Mouse (Mus musculus) frontal cortex, postnatal 14 days (tissue): ENCODE measurements around the gene Lysmd1.
"Not testable (repeated sequence)": the region's sequence is repeated elsewhere in the genome, so short reads cannot be mapped to it uniquely, and the experiment has no call there.

Experiments used
- DNase-seq, 2 experiments: peaks; one replicate each; pipeline ENCODE4 v3.0.0; 2022; ENCODE audit warnings: low spot score in 2 of 2

Gene Lysmd1

DNA sequence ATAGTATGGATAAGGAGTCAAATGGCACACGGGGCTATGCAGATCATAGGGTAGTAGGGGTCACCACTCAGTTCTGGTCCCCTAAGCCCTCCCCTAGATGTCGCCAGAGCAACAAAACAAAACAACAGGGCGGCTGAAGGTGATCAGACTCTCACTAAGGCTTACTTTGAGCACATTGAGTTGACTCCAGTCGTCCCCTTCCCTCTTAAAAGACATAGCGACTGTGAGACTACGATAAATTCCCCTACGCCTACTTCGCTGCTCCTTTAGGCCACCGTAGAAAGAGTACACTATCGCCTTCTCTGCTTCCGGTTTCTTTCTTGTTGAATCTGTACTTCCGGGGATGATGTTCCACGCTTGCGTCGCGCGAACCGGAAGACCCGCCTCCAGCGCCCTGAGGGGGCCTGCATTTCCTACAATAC, at the start of gene Lysmd1, which contains the start of gene Scnm1:
Lysmd1 (plus strand) TSS at position 409 of the 422 bp plus-strand sequence.
Scnm1 (minus strand) TSS at position 332 of the 422 bp plus-strand sequence.
- DNase-seq, result peak; percentile 83 to 91

DNA sequence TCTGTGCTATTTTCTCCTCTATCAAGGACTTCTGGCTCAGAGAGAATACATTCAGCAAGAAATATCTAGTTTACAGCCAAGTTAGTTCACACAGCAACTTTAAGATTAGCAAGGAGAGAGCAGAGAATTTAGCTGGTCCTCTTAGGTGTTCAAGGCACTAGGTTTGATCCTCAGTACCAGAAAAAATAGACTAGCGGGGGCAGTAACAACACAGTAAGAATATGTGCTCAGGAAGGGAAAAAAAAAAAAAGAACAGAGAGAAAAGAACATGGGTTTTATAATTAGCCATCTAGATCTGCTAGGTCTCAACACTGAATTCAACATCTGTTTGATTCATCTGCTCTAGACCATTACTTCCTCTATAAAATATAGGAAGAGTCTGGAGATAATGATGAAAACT, 45.8 kb upstream of the Lysmd1 start:
- DNase-seq, result no peak

- no peak for DNase-seq
These were observed 33.0 kb upstream of the Lysmd1 start for GRCm38 (mm10) chr3:95100854-95101253.

DNA sequence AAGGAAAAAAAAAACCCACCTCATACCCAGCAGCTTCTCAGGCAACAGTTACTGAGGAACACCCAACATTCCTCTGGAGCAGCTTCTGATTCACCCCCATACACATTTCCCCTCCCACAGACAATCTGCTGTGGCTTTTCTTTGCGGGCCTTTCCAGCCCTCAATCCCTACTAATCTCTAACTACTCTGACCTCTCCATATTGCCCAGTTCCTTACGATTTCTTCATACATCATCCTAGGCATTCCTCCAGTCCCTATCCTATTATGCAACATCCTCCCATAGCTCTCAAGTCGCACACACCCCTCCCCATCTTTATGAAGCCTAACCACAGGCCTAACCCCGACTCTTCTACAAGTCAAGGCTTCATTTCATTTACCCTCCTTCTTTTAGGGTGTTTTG, 28.8 kb upstream of the Lysmd1 start:
- no peak for DNase-seq

GRCm38 (mm10) chr3:95105586-95106337, 28.1 kb upstream of the Lysmd1 start:
- no peak for DNase-seq

GRCm38 (mm10) chr3:95106338-95107117, 27.4 kb upstream of the Lysmd1 start, which contains the start of gene Pip5k1a:
Gene Pip5k1a, minus strand, starts transcription at chr3:95106930.
- peak; percentile 96 to 97 for DNase-seq

DNA sequence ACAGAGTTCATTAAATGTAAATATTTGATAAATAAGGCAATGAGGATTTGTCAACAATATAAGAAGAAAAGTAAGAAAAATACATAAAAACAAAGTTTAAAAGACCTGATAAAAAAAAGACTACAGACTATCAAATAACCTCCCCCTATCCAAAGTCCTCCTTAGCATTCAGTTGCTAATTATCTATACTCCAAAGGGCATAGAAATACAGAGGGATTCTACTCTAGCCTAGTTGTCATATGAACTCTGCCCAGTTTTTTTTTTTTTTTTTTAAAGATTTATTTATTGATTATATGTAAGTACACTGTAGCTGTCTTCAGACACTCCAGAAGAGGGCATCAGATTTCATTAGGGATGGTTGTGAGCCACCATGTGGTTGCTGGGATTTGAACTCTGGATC, 26.6 kb upstream of the Lysmd1 start:
- DNase-seq, result not testable (repeated sequence)

GRCm38 (mm10) chr3:95107898-95108297, 26.0 kb upstream of the Lysmd1 start:
- DNase-seq, result no peak

- DNase-seq, result peak; percentile 83 to 87
These were observed 22.8 kb upstream of the Lysmd1 start, which contains the start of gene Vps72 for GRCm38 (mm10) chr3:95110911-95111726. Gene Vps72, plus strand, starts transcription at chr3:95111022.

DNA sequence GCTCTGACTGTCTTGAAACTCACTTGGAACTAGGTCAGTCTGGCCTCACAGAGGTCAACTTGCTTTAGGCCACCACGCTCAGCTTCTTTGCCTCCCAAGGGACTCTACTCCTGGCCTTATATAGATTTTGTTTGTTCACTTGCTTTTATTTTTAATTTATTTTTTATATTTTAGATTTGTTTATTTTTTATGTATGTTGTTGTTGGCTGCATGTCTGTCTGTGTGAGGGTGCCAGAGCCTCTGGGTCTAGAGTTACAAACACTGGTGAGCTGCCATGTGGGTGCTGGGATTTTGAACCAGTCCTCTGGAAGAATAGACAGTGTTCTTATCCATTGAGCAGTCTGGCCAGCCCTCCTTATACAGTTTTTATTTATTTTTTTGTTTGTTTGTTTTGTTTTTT, 21.1 kb upstream of the Lysmd1 start:
- no peak for DNase-seq

DNA sequence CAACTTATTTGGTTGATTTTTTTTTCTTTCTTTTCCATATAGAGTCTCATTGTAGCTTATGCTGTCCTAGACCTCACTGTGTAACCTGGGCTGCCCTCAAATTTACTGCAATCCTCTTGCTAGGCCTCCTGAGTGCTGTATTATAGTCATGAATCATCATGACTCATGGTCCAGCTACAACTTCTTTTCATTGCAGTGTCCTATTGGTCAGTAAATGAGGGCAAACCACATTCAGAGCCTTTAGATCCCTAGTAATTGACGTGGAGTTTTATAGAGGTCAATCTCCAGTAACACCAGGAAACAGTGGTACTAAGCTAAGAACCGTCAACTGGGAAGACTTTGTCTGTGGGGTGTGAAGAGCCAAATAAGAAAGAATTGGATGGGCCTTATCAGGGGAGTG, 16.1 kb upstream of the Lysmd1 start:
- no peak for DNase-seq

GRCm38 (mm10) chr3:95121580-95121979, 12.3 kb upstream of the Lysmd1 start:
- no peak for DNase-seq

- no peak for DNase-seq
These were observed 9.6 kb upstream of the Lysmd1 start, which contains the start of gene Tmod4 for GRCm38 (mm10) chr3:95124246-95124645. Gene Tmod4, plus strand, starts transcription at chr3:95124476.

GRCm38 (mm10) chr3:95124972-95125371, 8.9 kb upstream of the Lysmd1 start:
- no peak for DNase-seq

- no peak for DNase-seq
These were observed 4.6 kb upstream of the Lysmd1 start for GRCm38 (mm10) chr3:95129226-95129651.

DNA sequence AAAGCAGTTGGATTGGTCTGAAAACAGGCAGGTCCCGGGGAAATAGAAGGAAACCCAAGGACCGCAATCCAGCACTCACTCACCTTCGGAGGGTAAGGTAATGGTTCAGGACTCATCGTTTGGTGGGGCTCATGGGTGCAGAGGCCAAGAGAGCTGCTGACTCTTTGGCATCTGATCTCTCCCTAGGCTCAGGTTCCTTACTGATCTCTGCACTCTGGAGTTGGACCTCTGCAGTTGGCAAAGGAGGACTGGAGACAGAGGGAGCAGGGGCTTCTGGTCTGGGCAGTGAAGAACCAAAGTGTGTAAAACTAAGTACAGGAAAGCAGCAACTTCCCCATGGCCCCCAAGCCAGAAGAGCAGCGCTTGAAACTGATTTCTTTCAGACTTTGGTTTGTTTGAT, 3.8 kb upstream of the Lysmd1 start:
- DNase-seq, result no peak

GRCm38 (mm10) chr3:95132389-95132788, 1.5 kb upstream of the Lysmd1 start:
- not testable (repeated sequence) for DNase-seq

DNA sequence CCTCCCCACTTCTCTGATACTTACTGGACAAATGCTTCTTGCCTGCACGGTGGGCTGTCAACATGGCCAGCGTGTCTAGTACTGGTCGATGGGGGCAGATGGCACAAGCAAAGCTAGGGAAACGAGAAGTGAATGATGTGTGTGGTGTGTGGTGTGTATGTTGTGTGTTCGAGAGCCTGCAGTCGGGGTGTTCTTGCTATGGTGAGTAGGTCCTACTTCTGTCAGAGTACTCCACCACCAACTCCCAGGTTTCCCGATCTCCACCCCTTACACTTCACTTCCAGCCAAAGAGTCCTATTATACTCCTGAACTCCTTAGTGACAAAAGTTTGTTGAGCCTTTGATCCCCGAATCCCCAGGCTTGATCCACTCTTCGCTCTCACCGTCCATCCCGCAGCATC, 712 bp upstream of the Lysmd1 start:
- DNase-seq, result no peak

- DNase-seq, result not testable (repeated sequence)
These were observed 245 bp downstream of the Lysmd1 start for GRCm38 (mm10) chr3:95134133-95134532.

GRCm38 (mm10) chr3:95135023-95135422, 1.1 kb downstream of the Lysmd1 start:
- DNase-seq, result peak in 1 of 2 experiments; percentile 34

GRCm38 (mm10) chr3:95135433-95136052, 1.7 kb downstream of the Lysmd1 start:
- no peak for DNase-seq
